In genomic region chr12:76634899-76635693, GRCm38 (mm10) we compare ENCODE assay signal across 9 mouse cellular contexts.
DNase-seq lines count a peak whose midpoint lies in the region; ATAC-seq and TF ChIP-seq lines count a peak whose summit lies in the region.
"Had no signal": no experiment of that assay in that cellular context is flagged by ENCODE, and none has a peak within 500 bp of the region (broad histone marks: within the 10 kb centered on the region; RNA-seq: fewer than 3 reads in every experiment).

No protein-coding gene starts in this region.

- 70% methylated on average over 15 of the region's 15 CpGs for WGBS in hindbrain, embryonic 10.5 days
- 68% methylated on average over 15 of the region's 15 CpGs for WGBS in hindbrain, embryonic 11.5 days
- WGBS in cerebellum, adult 2 months, result 15% methylated on average over 15 of the region's 15 CpGs
- WGBS in neural tube, embryonic 13.5 days, result 56% methylated on average over 15 of the region's 15 CpGs

- DNase-seq in hindbrain, embryonic 10.5 days (ENCODE audit: low spot score), result no peak
- no peak for DNase-seq in hindbrain, embryonic 11.5 days (ENCODE audit: low spot score)
- DNase-seq in cerebellum, adult 2 months, result peak; percentile 74 to 76
- DNase-seq in gastrocnemius, adult 8-10 months (ENCODE audit: low spot score in 2 of 2), result peak; percentile 47 to 48
- peak; percentile 65 for DNase-seq in kidney, postnatal 10 days
- DNase-seq in T-cell, adult 2 months (ENCODE audit: low spot score), result no peak

- H3K4me1 ChIP-seq in hindbrain, embryonic 10.5 days (replicated peaks), result peaks cover 11% of the 10 kb centered on the region; the same call in 1 of the 2 replicates
- no peaks in the 10 kb centered on the region for H3K4me1 ChIP-seq in hindbrain, embryonic 11.5 days (replicated peaks; ENCODE audit: control insufficient read depth, insufficient read depth, low read length)
- peaks cover 33% of the 10 kb centered on the region for H3K4me1 ChIP-seq in cerebellum, adult 2 months (ENCODE audit: control insufficient read depth, insufficient read depth, low read length)
- H3K4me1 ChIP-seq in neural tube, embryonic 13.5 days (replicated peaks), result peaks cover 10% of the 10 kb centered on the region

- H3K27me3 ChIP-seq in hindbrain, embryonic 10.5 days (ENCODE audit: insufficient read depth, poor library complexity, severe bottlenecking), result no peaks in the 10 kb centered on the region
- H3K27me3 ChIP-seq in hindbrain, embryonic 11.5 days (ENCODE audit: control insufficient read depth, insufficient read depth, low read length), result no peaks in the 10 kb centered on the region
- no peaks in the 10 kb centered on the region for H3K27me3 ChIP-seq in cerebellum, adult 2 months (ENCODE audit: control insufficient read depth, insufficient read depth, low read length)
- no peaks in the 10 kb centered on the region for H3K27me3 ChIP-seq in neural tube, embryonic 13.5 days

- no peak overlapping the region for H3K4me3 ChIP-seq in hindbrain, embryonic 10.5 days
- no peak overlapping the region for H3K4me3 ChIP-seq in hindbrain, embryonic 11.5 days (ENCODE audit: low read depth, low read length)
- H3K4me3 ChIP-seq in cerebellum, adult 2 months (replicated peaks; ENCODE audit: insufficient read depth, low read depth, low read length), result no peak overlapping the region
- no peak overlapping the region for H3K4me3 ChIP-seq in neural tube, embryonic 13.5 days

- no peak overlapping the region for H3K9ac ChIP-seq in hindbrain, embryonic 11.5 days (ENCODE audit: low read depth, low read length)
- 0 out of 2 replicates have a peak overlapping the region, but pooled peaks have one; percentile 2 for H3K9ac ChIP-seq in neural tube, embryonic 13.5 days

- no peak for TF ChIP-seq POLR2A in cerebellum, adult 2 months (IDR thresholded peaks at IDR 0.05; ENCODE audit: borderline replicate concordance, insufficient read depth, low read length)

- H3K36me3 ChIP-seq in hindbrain, embryonic 10.5 days, result no peaks in the 10 kb centered on the region
- H3K36me3 ChIP-seq in hindbrain, embryonic 11.5 days (ENCODE audit: control insufficient read depth, insufficient read depth, low read length), result no peaks in the 10 kb centered on the region
- H3K36me3 ChIP-seq in neural tube, embryonic 13.5 days, result no peaks in the 10 kb centered on the region

- no peak for TF ChIP-seq CTCF in cerebellum, adult 2 months (IDR thresholded peaks at IDR 0.05; ENCODE audit: borderline replicate concordance, insufficient read depth, low read depth, low read length)

- H3K27ac ChIP-seq in hindbrain, embryonic 10.5 days, result peak overlapping the region; percentile 62
- no peak overlapping the region for H3K27ac ChIP-seq in hindbrain, embryonic 11.5 days (ENCODE audit: low read depth, low read length)
- peak overlapping the region; percentile 67 for H3K27ac ChIP-seq in cerebellum, adult 2 months (ENCODE audit: insufficient read depth, low read length)
- H3K27ac ChIP-seq in neural tube, embryonic 13.5 days (replicated peaks), result peak overlapping the region; percentile 81
- H3K27ac ChIP-seq: macrophage had no signal

- no peak for ATAC-seq in hindbrain, embryonic 11.5 days (ENCODE audit: low FRiP score)
- ATAC-seq in neural tube, embryonic 13.5 days (ENCODE audit: low read depth), result peak; percentile 85
- no peak for ATAC-seq in activated CD4-positive, CD25-positive, alpha-beta regulatory T cell, adult 4 months

- H3K9me3 ChIP-seq in hindbrain, embryonic 10.5 days, result no peaks in the 10 kb centered on the region
- no peaks in the 10 kb centered on the region for H3K9me3 ChIP-seq in hindbrain, embryonic 11.5 days (ENCODE audit: control insufficient read depth, low read length)
- H3K9me3 ChIP-seq in neural tube, embryonic 13.5 days, result no peaks in the 10 kb centered on the region

- H3K4me2 ChIP-seq in hindbrain, embryonic 11.5 days (replicated peaks; ENCODE audit: low read depth, low read length), result no peak overlapping the region
- peak overlapping the region; percentile 30; the same call in 1 of the 2 replicates for H3K4me2 ChIP-seq in neural tube, embryonic 13.5 days

Comparison
In these comparisons a context has a peak if more than half of its experiments do, and no peak if none do; other contexts are left out.
1. DNase-seq: peak in cerebellum, adult 2 months (2 of 2), gastrocnemius, adult 8-10 months (2 of 2) and kidney, postnatal 10 days (single experiment); none in hindbrain, embryonic 10.5 days (single experiment), hindbrain, embryonic 11.5 days (single experiment) and T-cell, adult 2 months (single experiment).